Mouse (Mus musculus): Measurements from ENCODE around the gene Fcgr4. TPM values are rescaled to one million over a fixed set of nuclear protein-coding genes. Genes with fewer than 3 reads are reported as not detected.
"Not testable (repeated sequence)": the region's sequence is repeated elsewhere in the genome, so short reads cannot be mapped to it uniquely, and the experiment has no call there.

Gene Fcgr4
- polyA plus RNA-seq (2012): not detected in 2 replicates

GRCm38 (mm10) chr1:171018737-171019136 lies at the start of gene Fcgr4:
TSS of gene Fcgr4 (plus strand) at chr1:171018920.
- H3K4me1 ChIP-seq (ENCODE audit: control insufficient read depth): no peaks in the 10 kb centered on the region
- H3K36me3 ChIP-seq (ENCODE audit: control insufficient read depth): no peaks in the 10 kb centered on the region
- H3K9me3 ChIP-seq (ENCODE audit: control insufficient read depth, low read length): no peaks in the 10 kb centered on the region
- no peaks in the 10 kb centered on the region for H3K27me3 ChIP-seq (ENCODE audit: control insufficient read depth)
- H3K4me3 ChIP-seq (replicated peaks): no peak within 1 kb of the TSS
- TF ChIP-seq TAL1 (IDR thresholded peaks at IDR 0.05; ENCODE audit: low read length) (no peak), GATA1 (IDR thresholded peaks at IDR 0.05; ENCODE audit: low read length) (no peak)

DNA sequence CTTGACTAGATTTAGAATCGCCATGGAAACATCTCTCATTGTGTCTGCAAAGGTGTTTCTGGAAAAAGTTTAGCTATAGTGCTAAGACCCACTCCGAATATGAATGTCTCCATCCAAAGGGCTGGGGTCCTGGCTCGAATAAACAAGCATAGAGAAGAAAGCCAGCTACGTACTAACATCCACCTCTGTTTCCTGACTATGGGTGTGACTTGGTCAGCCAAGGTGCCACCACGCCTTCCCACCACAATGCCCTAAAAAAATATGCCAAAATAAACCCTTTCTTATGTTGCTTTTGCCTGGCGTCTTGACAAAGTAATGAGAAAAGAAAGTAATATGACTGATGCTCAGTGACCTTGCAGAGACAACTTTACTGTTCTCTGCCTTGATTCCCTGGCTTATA lies 46.2 kb upstream of the Fcgr4 start:
- Histone ChIP-seq H3K27me3 (ENCODE audit: control insufficient read depth) (no peaks in the 10 kb centered on the region), H3K36me3 (ENCODE audit: control insufficient read depth) (no peaks in the 10 kb centered on the region), H3K4me1 (ENCODE audit: control insufficient read depth) (no peaks in the 10 kb centered on the region), H3K9me3 (ENCODE audit: control insufficient read depth, low read length) (no peaks in the 10 kb centered on the region), H3K4me3 (replicated peaks) (no peak overlapping the region)
- TF ChIP-seq GATA1 (IDR thresholded peaks at IDR 0.05; ENCODE audit: low read length): no peak
- TF ChIP-seq TAL1 (IDR thresholded peaks at IDR 0.05; ENCODE audit: low read length): no peak

DNA sequence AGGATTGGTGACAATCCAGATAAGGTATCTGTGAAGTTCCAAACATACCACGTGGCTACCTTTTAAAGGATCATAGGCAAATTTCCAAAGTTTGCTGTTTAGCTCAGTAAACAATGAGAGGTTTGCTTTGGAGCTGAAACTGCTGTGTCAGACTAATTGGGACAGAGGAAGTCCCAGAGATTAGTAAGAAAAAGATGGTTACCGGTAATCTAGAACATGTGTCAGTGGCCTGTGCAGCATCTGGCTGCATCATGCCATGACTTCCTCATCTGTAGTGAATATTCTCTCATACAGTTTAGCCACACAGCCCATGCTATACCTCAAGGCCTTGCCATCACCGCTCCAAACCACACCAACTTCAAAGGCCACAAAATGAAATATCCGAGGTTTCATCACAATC lies 45.8 kb upstream of the Fcgr4 start:
- Histone ChIP-seq H3K9me3 (ENCODE audit: control insufficient read depth, low read length) (no peaks in the 10 kb centered on the region), H3K4me3 (replicated peaks) (no peak overlapping the region), H3K36me3 (ENCODE audit: control insufficient read depth) (no peaks in the 10 kb centered on the region), H3K4me1 (ENCODE audit: control insufficient read depth) (no peaks in the 10 kb centered on the region), H3K27me3 (ENCODE audit: control insufficient read depth) (no peaks in the 10 kb centered on the region)
- TF ChIP-seq GATA1 (IDR thresholded peaks at IDR 0.05; ENCODE audit: low read length) (no peak), TAL1 (IDR thresholded peaks at IDR 0.05; ENCODE audit: low read length) (no peak)

DNA sequence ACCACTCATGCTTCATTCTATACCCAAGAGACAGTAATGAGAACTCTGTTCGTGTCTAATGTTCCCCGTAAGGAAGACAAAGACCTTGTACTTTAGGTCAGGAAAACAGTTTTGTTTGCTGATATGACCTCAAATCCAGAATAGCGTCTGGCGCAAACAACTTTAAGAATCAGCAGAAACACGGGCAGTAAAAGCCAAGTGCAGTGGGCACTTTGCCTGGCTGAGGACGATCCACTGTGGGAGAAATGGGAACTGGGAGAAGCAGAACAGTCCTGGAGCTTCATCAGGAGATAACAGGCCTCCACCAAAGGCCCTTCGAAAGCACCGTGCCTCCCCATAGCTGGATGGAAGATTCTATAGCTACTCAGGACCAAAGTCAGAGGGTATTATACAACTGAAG lies 44.5 kb upstream of the Fcgr4 start:
- Histone ChIP-seq H3K36me3 (ENCODE audit: control insufficient read depth) (no peaks in the 10 kb centered on the region), H3K27me3 (ENCODE audit: control insufficient read depth) (no peaks in the 10 kb centered on the region), H3K4me1 (ENCODE audit: control insufficient read depth) (no peaks in the 10 kb centered on the region), H3K4me3 (replicated peaks) (no peak overlapping the region), H3K9me3 (ENCODE audit: control insufficient read depth, low read length) (no peaks in the 10 kb centered on the region)
- TF ChIP-seq GATA1 (IDR thresholded peaks at IDR 0.05; ENCODE audit: low read length): no peak
- no peak for TF ChIP-seq TAL1 (IDR thresholded peaks at IDR 0.05; ENCODE audit: low read length)

- Histone ChIP-seq H3K4me1 (ENCODE audit: control insufficient read depth) (no peaks in the 10 kb centered on the region), H3K27me3 (ENCODE audit: control insufficient read depth) (no peaks in the 10 kb centered on the region), H3K36me3 (ENCODE audit: control insufficient read depth) (no peaks in the 10 kb centered on the region), H3K4me3 (replicated peaks) (no peak overlapping the region), H3K9me3 (ENCODE audit: control insufficient read depth, low read length) (no peaks in the 10 kb centered on the region)
- TF ChIP-seq GATA1 (IDR thresholded peaks at IDR 0.05; ENCODE audit: low read length) (no peak), TAL1 (IDR thresholded peaks at IDR 0.05; ENCODE audit: low read length) (no peak)
Measured at GRCm38 (mm10) chr1:170974736-170975135, 44.0 kb upstream of the Fcgr4 start.

DNA sequence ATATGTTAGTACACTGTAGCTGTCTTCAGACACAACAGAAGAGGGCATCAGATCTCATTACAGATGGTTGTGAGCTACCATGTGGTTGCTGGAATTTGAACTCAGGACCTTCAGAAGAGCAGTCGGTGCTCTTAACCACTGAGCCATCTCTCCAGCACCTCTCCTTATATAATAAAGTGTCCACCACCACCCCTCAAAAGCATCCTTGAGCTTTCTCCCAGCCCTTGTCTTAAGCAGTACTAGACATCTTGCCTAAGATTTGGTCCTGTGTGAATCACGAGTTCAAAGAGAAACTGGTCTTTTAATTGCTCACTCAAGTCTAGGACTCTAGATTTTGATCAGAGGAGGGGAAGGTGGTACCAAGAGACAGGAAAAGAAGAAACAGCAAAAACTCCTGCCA lies 43.4 kb upstream of the Fcgr4 start:
- not testable (repeated sequence) for H3K4me3 ChIP-seq (replicated peaks); H3K27me3 ChIP-seq (ENCODE audit: control insufficient read depth); H3K4me1 ChIP-seq (ENCODE audit: control insufficient read depth); H3K9me3 ChIP-seq (ENCODE audit: control insufficient read depth, low read length); H3K36me3 ChIP-seq (ENCODE audit: control insufficient read depth)

DNA sequence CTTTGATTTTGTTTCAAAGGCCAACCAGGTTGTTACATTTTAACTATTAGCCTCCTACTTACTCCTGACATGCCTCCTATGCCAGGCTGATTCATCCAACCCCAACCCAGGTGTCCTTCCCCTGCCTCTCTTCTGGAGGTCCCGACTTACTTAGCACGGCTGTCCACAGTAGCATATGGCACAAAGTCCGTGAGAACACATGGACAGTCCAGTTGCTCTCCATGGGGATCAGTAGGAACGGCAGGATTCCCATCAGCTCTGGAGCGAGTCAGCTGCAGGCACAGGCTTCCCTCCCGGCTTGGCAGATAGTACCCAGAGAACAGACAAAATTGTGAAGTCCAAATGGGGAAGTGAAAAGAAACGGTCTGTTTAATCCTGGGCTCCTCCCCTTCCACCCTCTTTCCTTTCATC lies 43.0 kb upstream of the Fcgr4 start:
- Histone ChIP-seq H3K27me3 (ENCODE audit: control insufficient read depth) (no peaks in the 10 kb centered on the region), H3K4me3 (replicated peaks) (no peak overlapping the region), H3K36me3 (ENCODE audit: control insufficient read depth) (no peaks in the 10 kb centered on the region), H3K4me1 (ENCODE audit: control insufficient read depth) (no peaks in the 10 kb centered on the region), H3K9me3 (ENCODE audit: control insufficient read depth, low read length) (no peaks in the 10 kb centered on the region)
- TF ChIP-seq GATA1 (IDR thresholded peaks at IDR 0.05; ENCODE audit: low read length) (no peak), TAL1 (IDR thresholded peaks at IDR 0.05; ENCODE audit: low read length) (no peak)

GRCm38 (mm10) chr1:170976447-170976846 lies 42.3 kb upstream of the Fcgr4 start, which contains the start of gene Fcgr2b:
TSS of gene Fcgr2b (minus strand) at chr1:170976547.
- no peaks in the 10 kb centered on the region for H3K27me3 ChIP-seq (ENCODE audit: control insufficient read depth)
- H3K36me3 ChIP-seq (ENCODE audit: control insufficient read depth): no peaks in the 10 kb centered on the region
- no peaks in the 10 kb centered on the region for H3K9me3 ChIP-seq (ENCODE audit: control insufficient read depth, low read length)
- no peaks in the 10 kb centered on the region for H3K4me1 ChIP-seq (ENCODE audit: control insufficient read depth)
- no peak within 1 kb of the TSS for H3K4me3 ChIP-seq (replicated peaks)
- TF ChIP-seq GATA1 (IDR thresholded peaks at IDR 0.05; ENCODE audit: low read length) (no peak), TAL1 (IDR thresholded peaks at IDR 0.05; ENCODE audit: low read length) (no peak)

DNA sequence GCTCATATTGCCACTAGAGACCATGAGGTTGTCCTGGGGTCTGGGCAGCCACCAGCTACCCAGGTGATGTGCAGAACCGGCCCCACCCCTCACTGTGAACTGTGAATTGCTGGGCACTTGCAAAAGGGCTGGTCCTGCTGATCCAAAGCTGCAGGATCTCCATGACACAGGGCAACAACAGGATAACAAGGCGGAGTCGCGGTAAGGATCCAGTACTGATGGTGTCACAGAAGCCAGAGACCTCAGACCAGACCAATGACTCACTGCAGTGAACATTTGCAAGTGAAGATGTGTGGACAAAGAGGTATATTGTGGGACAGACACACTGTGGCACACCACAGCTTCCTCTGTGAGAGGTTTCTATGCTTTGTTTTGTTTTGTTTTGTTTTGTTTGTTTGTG lies 40.1 kb upstream of the Fcgr4 start:
- Histone ChIP-seq H3K27me3 (ENCODE audit: control insufficient read depth) (no peaks in the 10 kb centered on the region), H3K9me3 (ENCODE audit: control insufficient read depth, low read length) (no peaks in the 10 kb centered on the region), H3K4me1 (ENCODE audit: control insufficient read depth) (no peaks in the 10 kb centered on the region), H3K36me3 (ENCODE audit: control insufficient read depth) (no peaks in the 10 kb centered on the region), H3K4me3 (replicated peaks) (no peak overlapping the region)
- TF ChIP-seq GATA1 (IDR thresholded peaks at IDR 0.05; ENCODE audit: low read length) (no peak), TAL1 (IDR thresholded peaks at IDR 0.05; ENCODE audit: low read length) (no peak)

- H3K36me3 ChIP-seq (ENCODE audit: control insufficient read depth); H3K4me3 ChIP-seq (replicated peaks); H3K27me3 ChIP-seq (ENCODE audit: control insufficient read depth); H3K4me1 ChIP-seq (ENCODE audit: control insufficient read depth); H3K9me3 ChIP-seq (ENCODE audit: control insufficient read depth, low read length): not testable (repeated sequence)
Measured at GRCm38 (mm10) chr1:170981679-170982078, 37.0 kb upstream of the Fcgr4 start.

All from erythroblast, embryonic 14.5 days (primary cell).